Mouse (Mus musculus) midbrain, embryonic 14.5 days (tissue): ENCODE measurements around the gene Map2k6. TPM values are rescaled to one million over a fixed set of nuclear protein-coding genes. Genes with fewer than 3 reads are reported as not detected.

Source experiments
- ATAC-seq: fragments of 200-750 bp; cut with Nextera tagmentation; 2 replicates; pipeline ENCODE4 v1.8.0; 2017; ENCODE audit warnings: moderate number of reproducible peaks, moderate library complexity; ENCODE audit not compliant: low FRiP score, low TSS enrichment
- DNase-seq: peaks from one replicate; pipeline ENCODE4 v3.0.0-alpha.2; 2015
- H3K27ac ChIP-seq: fragments of 300-500 bp; sonication (generic); replicated peaks from 2 replicates; pipeline ENCODE4 v1.5.1; 2014; ENCODE audit warnings: mild to moderate bottlenecking, low read depth, low read length, moderate library complexity
- H3K27me3 ChIP-seq: fragments of 300-500 bp; sonication (generic); 2 replicates; pipeline ENCODE4 v1.6.1; 2014; ENCODE audit warnings: low read length, control low read depth, mixed read lengths; ENCODE audit not compliant: control insufficient read depth, insufficient read depth
- H3K36me3 ChIP-seq: fragments of 300-500 bp; sonication (generic); 2 replicates; pipeline ENCODE4 v1.6.1; 2014; ENCODE audit warnings: low read length, control low read depth; ENCODE audit not compliant: control insufficient read depth, insufficient read depth
- H3K4me1 ChIP-seq: fragments of 300-500 bp; sonication (generic); 2 replicates; pipeline ENCODE4 v1.6.1; 2014; ENCODE audit warnings: mild to moderate bottlenecking, antibody characterized with exemption, low read length, control low read depth; ENCODE audit not compliant: control insufficient read depth, insufficient read depth
- H3K4me2 ChIP-seq: fragments of 300-500 bp; sonication (generic); 2 replicates; pipeline ENCODE4 v1.6.1; 2014; ENCODE audit warnings: mild to moderate bottlenecking, low read length, moderate library complexity
- H3K4me3 ChIP-seq: fragments of 300-500 bp; sonication (generic); replicated peaks from 2 replicates; pipeline ENCODE4 v1.5.1; 2014; ENCODE audit warnings: low read depth, low read length
- H3K9ac ChIP-seq: fragments of 300-500 bp; sonication (generic); replicated peaks from 2 replicates; pipeline ENCODE4 v1.6.1; 2014; ENCODE audit warnings: mild to moderate bottlenecking, low read length, moderate library complexity
- H3K9me3 ChIP-seq: fragments of 300-500 bp; sonication (generic); 2 replicates; pipeline ENCODE4 v1.6.1; 2016; ENCODE audit warnings: low read length, control low read depth, mixed read lengths; ENCODE audit not compliant: control insufficient read depth
- WGBS: fragments of 180-500 bp; shearing (Covaris S2); extraction: QIAGEN DNeasy Blood & Tissue Kit; methylation state at CpG from one replicate; pipeline ENCODE4 v1.1.7; 2014; 5-methylcytosine and 5-hydroxymethylcytosine counted together
- polyA plus RNA-seq: library from polyadenylated mRNA; unstranded; fragments of >200 nt; fragmentation: Nextera tagmentation; extraction: Ambion mirVana; gene quantifications from 2 replicates; pipeline ENCODE4 v1.2.1, GENCODE M21; 2014

Map2k6 gene
- polyA plus RNA-seq, 1 experiment from 2014 or later: 26.2 TPM

GRCm38 (mm10) chr11:110414263-110414662 is 15.3 kb downstream of the Map2k6 start:
- ATAC-seq: no peak
- Histone ChIP-seq H3K27ac (no peak overlapping the region), H3K9me3 (no peaks in the 10 kb centered on the region), H3K27me3 (no peaks in the 10 kb centered on the region), H3K4me3 (no peak overlapping the region), H3K4me1 (peaks cover 10% of the 10 kb centered on the region), H3K4me2 (no peak overlapping the region), H3K36me3 (no peaks in the 10 kb centered on the region), H3K9ac (no peak overlapping the region)
- 91% methylated on average over 7 of the region's 7 CpGs for WGBS
- DNase-seq: no peak

- DNase-seq: peak; percentile 15
- H3K9me3 ChIP-seq: no peaks in the 10 kb centered on the region
Measured at GRCm38 (mm10) chr11:110416691-110417090, 17.8 kb downstream of the Map2k6 start.

GRCm38 (mm10) chr11:110420463-110420862 is 21.5 kb downstream of the Map2k6 start:
- Histone ChIP-seq H3K4me2 (no peak overlapping the region), H3K36me3 (no peaks in the 10 kb centered on the region), H3K27me3 (no peaks in the 10 kb centered on the region), H3K4me3 (no peak overlapping the region), H3K4me1 (peaks cover 10% of the 10 kb centered on the region), H3K9me3 (no peaks in the 10 kb centered on the region), H3K27ac (no peak overlapping the region), H3K9ac (no peak overlapping the region)
- ATAC-seq (no peak), DNase-seq (no peak)
- WGBS: 97% methylated on average over 7 of the region's 7 CpGs

More at GRCm38 (mm10) chr11:110416691-110417090, 17.8 kb downstream of the Map2k6 start:
- Histone ChIP-seq H3K4me2 (no peak overlapping the region), H3K36me3 (no peaks in the 10 kb centered on the region), H3K27ac (peak overlapping the region; percentile 52; the same call in 1 of the 2 replicates), H3K4me1 (peaks cover 10% of the 10 kb centered on the region), H3K9ac (no peak overlapping the region), H3K27me3 (no peaks in the 10 kb centered on the region), H3K4me3 (no peak overlapping the region)
- 58% methylated on average over 6 of the region's 6 CpGs for WGBS
- no peak for ATAC-seq

DNA sequence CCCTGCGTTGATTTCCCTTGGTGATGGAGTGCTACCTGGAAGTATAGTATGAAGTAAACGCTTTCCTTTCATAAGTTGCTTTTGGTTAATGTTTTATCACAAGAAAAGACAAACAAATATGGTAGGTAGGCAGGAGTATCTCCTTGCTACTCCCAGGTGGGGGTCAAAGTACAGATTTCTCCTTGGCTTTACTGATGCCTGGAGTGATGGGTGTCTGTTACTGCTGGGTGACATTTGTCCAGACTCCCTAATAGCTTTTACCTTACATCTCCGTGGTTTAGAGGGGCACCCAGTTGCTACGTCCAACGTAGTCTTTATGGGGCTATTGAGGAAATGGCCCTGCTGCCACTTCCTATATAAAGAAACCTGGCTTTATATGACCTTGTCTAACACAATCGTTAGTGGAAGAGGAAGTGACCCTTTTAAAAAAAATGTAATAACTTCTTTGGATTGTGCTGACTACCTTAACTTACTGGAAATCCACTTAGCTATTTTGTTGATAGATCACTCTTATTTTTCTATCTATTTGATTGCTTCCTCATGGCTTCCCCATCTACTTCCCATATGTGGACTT is 27.7 kb downstream of the Map2k6 start:
- Histone ChIP-seq H3K4me3 (no peak overlapping the region), H3K4me2 (no peak overlapping the region), H3K9ac (no peak overlapping the region), H3K4me1 (no peaks in the 10 kb centered on the region), H3K9me3 (no peaks in the 10 kb centered on the region), H3K27me3 (no peaks in the 10 kb centered on the region), H3K27ac (no peak overlapping the region), H3K36me3 (no peaks in the 10 kb centered on the region)
- DNase-seq (no peak), ATAC-seq (no peak)
- WGBS: 93% methylated on average over 6 of the region's 6 CpGs

GRCm38 (mm10) chr11:110427159-110427561 is 28.2 kb downstream of the Map2k6 start:
- no peaks in the 10 kb centered on the region for H3K36me3 ChIP-seq
- H3K4me2 ChIP-seq: no peak overlapping the region
- ATAC-seq (no peak), DNase-seq (no peak)
- no peak overlapping the region for H3K4me3 ChIP-seq
- H3K4me1 ChIP-seq: no peaks in the 10 kb centered on the region
- 54% methylated on average over 11 of the region's 11 CpGs for WGBS
- H3K9me3 ChIP-seq: no peaks in the 10 kb centered on the region
- no peaks in the 10 kb centered on the region for H3K27me3 ChIP-seq
- no peak overlapping the region for H3K9ac ChIP-seq
- H3K27ac ChIP-seq: no peak overlapping the region

- H3K9me3 ChIP-seq: no peaks in the 10 kb centered on the region
- H3K4me2 ChIP-seq: no peak overlapping the region
- DNase-seq (no peak), ATAC-seq (no peak)
- H3K27ac ChIP-seq: no peak overlapping the region
- H3K4me3 ChIP-seq: no peak overlapping the region
- H3K4me1 ChIP-seq: no peaks in the 10 kb centered on the region
- H3K36me3 ChIP-seq: no peaks in the 10 kb centered on the region
- WGBS: 88% methylated on average over 6 of the region's 6 CpGs
- no peak overlapping the region for H3K9ac ChIP-seq
- no peaks in the 10 kb centered on the region for H3K27me3 ChIP-seq
Measured at GRCm38 (mm10) chr11:110428999-110429398, 30.1 kb downstream of the Map2k6 start.

DNA sequence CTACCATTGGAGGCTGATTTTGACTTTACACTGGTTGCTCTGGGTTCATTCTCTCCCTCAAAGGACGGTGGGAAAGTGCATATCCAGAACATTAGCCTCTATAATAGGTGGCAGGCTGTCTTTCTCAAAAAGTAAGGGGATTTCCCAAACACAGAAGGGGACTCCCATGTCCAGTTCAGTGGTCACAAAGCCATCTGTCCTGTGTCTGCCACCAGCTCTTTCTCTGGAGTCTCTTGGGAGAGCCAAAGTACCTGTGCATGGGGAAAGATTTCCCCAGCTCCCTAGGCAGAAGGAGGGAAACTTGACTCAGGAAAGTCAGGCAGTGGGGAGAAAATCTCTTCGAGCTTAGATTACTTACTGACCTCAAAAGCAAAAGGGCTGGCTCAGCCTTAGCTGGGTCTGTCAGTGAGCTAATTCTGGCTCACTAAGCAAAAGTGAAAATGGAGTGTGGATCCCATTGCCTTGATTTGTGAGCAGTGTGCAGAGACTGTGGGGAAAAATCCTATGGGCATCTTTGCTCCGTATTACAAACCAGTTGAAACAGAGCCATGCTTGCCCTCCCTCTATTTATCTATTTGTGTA is 31.0 kb downstream of the Map2k6 start:
- no peaks in the 10 kb centered on the region for H3K9me3 ChIP-seq
- H3K9ac ChIP-seq: no peak overlapping the region
- no peaks in the 10 kb centered on the region for H3K27me3 ChIP-seq
- H3K27ac ChIP-seq: no peak overlapping the region
- no peaks in the 10 kb centered on the region for H3K4me1 ChIP-seq
- H3K4me2 ChIP-seq: no peak overlapping the region
- H3K4me3 ChIP-seq: no peak overlapping the region
- DNase-seq: no peak
- ATAC-seq: no peak
- no peaks in the 10 kb centered on the region for H3K36me3 ChIP-seq
- 76% methylated on average over 3 of the region's 3 CpGs for WGBS

DNA sequence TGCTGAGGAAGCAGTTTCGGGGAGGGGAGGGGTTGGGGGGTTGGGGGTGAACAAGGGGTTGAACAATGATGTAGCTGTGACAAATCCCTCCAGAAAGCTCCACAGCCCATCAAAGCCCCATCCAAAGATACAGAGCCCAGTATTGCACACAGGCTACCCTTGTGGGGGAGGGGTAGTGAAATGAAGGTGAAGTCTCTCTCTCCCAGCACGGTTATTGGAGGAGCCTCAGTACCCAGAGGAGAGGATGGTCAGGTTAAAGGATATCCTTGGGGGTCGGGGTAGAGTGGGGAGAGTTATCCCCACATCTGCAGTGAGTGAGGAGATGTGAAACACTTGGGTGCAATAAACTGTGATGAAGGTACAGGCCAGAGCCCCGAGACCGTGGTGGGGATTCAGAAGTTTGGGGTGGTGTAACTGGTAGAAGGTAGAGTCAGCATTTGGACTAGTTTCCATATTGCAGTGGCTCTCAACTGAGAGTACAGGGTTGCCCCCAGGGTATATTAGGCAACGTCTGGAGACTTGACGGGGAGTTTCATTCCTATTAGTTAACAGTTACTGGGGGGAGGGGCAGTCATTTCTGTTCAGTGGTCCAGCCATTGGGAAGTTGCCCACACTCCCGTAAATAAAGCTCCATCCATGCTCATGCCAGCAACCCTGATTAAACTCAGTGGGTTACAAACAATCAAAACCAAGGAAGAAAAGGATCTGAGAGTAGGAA is 37.1 kb downstream of the Map2k6 start:
- DNase-seq (no peak), ATAC-seq (no peak)
- 0 out of 2 replicates have a peak, but pooled peaks cover 4% of the 10 kb centered on the region for H3K4me1 ChIP-seq
- 73% methylated on average over 8 of the region's 8 CpGs for WGBS
- no peak overlapping the region for H3K9ac ChIP-seq
- H3K9me3 ChIP-seq: no peaks in the 10 kb centered on the region
- no peak overlapping the region for H3K4me2 ChIP-seq
- H3K4me3 ChIP-seq: no peak overlapping the region
- H3K27ac ChIP-seq: no peak overlapping the region
- no peaks in the 10 kb centered on the region for H3K36me3 ChIP-seq
- no peaks in the 10 kb centered on the region for H3K27me3 ChIP-seq

DNA sequence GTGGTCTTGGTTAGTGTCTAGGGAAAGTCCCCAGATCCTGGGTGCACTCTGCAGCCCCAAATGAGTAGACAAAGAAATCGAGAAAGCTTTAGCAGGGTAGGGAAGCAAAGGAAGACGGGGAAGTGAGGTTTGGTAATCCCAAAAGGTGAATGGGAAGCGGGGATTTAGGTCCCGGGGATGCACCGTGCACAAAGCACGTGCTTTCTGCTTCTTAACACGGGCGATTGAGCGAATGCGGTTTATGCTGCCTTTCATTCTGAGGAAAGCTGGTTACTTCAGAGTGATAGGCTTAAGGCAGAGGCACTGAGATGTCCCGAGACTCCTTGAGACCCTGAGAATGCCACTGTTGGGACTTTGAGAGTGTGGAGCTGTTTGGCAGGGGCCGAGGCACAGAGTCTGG is 38.1 kb downstream of the Map2k6 start:
- DNase-seq (no peak), ATAC-seq (no peak)
- H3K9ac ChIP-seq: no peak overlapping the region
- WGBS: 14% methylated on average over 12 of the region's 12 CpGs
- no peak overlapping the region for H3K27ac ChIP-seq
- no peaks in the 10 kb centered on the region for H3K27me3 ChIP-seq
- H3K4me3 ChIP-seq: no peak overlapping the region
- no peaks in the 10 kb centered on the region for H3K9me3 ChIP-seq
- H3K4me2 ChIP-seq: no peak overlapping the region
- H3K4me1 ChIP-seq: 0 out of 2 replicates have a peak, but pooled peaks cover 4% of the 10 kb centered on the region
- no peaks in the 10 kb centered on the region for H3K36me3 ChIP-seq
